Mouse (Mus musculus): ENCODE data around the gene Iqcg.

Gene Iqcg

DNA sequence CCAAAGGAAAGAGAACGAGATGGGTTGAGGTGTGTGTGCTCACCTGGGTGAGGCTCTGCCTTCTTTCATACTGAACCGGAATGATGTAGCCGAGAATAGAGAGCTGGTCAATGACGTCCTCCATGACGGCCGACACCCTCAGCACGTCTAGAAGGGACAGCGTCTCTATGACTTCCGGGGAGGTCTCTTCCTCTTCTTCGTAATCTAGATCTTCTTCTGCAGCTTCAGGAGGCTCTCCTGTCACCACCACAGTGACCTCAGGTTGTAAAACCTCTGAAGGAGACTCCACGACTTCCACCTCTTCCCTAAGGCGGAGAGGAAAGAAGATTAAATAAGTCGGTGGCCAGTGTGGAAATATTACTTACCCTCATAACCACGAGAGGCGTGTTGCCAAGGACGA lies 6.2 kb downstream of the Iqcg start:
- no peak for DNase-seq (ENCODE audit: low spot score)

DNA sequence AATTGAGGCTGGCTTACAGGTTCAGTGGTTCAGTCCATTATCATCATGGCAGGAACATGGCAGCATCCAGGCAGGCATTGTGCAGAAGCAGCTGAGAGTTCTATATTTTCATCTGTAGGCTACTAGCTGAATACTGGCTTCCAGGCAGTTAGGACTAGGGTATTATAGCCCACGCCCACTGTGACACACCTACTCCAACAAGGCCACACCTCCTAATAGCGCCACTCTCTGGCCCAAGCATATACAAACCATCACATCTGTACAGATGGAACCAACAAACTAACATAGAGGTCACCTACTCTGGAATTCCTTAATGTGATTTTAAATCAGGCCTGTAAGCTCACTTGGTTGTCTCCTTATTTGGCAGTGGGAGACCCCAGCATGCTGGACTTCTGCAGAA lies 7.3 kb downstream of the Iqcg start:
- no peak for DNase-seq (ENCODE audit: low spot score)

DNA sequence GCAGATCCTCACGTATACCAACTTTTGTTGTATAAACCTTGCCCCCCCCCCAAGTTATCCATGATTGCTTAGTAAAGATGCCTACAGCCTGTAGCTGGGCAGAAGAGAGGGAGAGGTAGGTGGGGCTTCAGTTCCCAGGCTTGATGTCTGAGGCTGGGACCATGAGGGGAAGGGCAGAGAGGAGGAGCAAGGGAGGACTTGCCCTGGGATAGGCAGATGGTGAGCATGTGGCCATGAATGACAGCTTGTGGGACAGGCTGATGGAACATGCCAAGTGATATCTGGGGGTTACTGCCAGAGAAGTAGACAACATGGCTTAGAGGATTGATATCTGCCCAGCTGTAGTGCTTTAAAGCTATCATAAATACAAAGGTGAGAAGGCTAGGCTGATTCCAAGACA lies 8.0 kb downstream of the Iqcg start:
- no peak for DNase-seq (ENCODE audit: low spot score)

DNA sequence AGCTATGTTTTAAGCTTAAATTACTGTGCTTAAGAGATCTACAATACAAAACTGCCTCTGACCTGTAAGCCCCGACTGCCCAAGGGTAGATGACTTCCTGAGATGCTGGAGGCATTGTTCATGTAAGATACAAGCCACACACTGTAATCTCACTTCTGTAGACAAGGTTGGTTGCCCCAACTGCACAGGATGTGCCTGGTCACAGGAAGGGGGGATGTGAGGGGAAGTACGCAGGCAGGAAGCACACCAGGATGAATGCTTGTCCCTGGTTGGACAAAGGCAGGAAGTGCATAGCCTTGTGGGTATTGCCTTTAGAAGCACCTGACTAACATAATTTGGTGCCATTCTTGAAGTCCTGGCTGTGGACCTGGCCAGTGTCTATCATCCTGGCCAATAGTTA lies 12.8 kb downstream of the Iqcg start:
- DNase-seq (ENCODE audit: low spot score): no peak

DNA sequence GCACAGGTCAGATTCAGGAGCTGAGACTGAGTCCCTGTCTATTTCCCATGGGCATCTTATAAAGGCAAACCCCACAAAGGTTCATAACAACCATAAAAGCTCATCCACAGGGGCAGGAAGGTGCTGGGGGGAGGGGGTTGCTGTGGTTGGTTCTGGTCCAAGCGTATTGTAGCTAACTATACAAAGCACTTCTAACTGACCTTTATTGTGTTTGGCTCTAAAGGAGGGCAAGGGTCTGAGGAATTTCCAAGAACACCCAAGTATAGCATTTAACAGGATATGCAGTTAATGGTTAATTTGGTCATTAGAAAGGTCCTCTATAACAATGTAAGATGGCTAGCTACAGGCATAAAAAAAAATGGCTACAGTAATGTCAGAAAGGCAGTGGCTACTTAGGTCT lies 13.3 kb downstream of the Iqcg start:
- DNase-seq (ENCODE audit: low spot score): no peak

DNA sequence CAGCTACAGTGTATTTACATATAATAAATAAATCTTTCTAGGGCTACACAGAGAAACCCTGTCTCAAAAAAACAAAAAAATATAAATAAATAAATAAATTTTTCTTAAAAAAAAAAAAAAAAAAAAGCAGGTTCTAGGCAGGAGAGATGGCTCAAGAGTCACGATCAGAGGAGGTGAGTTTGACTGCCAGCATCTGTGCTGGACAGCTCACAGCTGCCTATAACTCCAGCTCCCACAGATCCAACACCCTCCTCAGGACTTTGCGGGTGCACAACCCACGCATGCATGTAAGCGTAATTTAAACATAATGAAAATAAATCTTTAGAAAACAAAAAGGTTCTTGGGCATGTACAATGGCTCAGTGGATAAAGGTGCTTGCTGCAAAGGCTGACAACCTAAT lies 20.0 kb downstream of the Iqcg start:
- DNase-seq (ENCODE audit: low spot score): no peak

DNA sequence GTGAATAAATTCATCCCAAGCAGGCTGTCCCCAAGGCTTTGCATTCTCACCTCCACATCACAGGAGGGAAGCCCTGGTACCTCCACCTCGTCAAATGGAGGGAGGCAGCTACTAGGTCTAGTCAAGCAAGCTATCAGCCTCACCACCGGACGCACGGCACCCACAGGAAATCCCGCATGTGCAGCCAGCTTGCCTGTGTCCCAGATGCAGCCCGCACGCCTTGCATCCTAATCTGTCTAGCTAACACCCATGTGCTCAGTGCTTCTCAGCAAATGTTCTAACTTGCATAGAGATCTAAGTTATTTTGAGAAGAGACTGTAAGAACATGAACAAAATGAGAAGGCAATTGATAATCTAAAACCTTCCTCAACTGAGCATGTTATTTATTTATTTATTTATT lies 29.7 kb downstream of the Iqcg start:
- no peak for DNase-seq (ENCODE audit: low spot score)

DNA sequence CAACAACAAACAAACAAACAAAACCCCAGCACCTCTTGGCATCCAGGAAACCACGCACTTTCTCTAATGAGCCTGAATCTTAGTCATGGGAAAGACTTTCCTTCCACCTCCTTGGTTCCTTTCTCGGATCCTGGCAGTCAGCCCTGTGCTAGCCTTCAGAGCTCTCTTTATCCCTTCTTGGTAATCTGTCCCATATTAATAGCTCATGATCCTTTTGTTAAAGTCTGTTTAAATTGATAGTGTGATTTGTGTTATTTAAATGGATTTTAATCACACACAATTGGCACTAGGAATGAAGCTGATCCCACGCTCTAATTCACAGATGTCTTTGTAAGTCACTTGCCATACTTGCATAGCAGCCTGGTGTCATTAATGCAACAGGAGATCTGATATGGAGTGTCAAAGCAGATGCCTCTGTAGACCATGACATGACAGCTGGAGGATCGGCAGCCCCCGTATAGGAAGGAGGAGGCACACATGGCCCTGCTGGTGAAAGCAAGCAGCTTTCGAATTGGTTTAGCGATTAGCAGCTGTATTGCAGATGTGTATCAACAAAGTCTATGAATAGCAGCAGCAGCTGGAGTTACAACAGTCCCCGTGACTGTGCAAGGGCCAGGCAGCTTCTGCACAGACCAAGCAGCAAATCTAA lies 31.4 kb downstream of the Iqcg start:
- no peak for DNase-seq (ENCODE audit: low spot score)

DNA sequence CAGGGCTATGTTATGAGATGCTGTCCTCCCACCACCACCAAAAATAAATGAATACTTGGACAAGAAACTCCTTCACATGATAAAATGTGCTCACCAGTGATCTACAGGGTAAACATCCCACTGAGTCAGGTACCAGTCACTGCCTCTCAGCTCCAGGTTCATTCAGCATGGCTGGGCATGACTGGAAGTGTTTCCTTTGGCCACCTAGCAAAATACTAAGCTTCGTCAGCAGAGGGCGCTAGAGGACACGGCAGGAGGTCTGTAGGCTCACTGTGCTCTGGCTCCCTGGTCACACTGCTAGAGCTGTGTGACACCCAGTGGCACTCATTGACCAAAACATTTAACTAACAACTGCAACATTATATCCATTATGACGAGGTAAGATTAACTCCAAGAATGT lies 32.3 kb downstream of the Iqcg start:
- peak; percentile 92 for DNase-seq (ENCODE audit: low spot score)

DNA sequence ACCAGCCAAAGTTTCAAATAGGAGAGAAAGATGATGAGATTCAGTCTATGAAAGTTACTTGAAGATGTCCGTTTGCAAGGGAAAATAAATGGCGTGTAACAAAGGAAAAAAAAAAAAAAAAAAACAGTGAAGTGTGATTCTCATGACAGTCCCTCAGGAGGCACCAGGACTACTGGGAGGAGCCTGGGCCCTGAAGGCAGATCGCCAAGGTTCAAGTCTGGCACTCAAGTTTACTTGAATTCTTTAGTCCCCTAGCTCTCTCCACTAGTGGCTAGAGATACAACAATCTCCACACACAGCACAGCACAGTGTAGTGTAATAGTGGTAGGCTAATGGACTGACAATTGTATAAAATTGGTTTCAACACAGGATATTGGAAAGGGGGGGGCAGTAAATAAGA lies 34.6 kb downstream of the Iqcg start:
- DNase-seq (ENCODE audit: low spot score): no peak

DNA sequence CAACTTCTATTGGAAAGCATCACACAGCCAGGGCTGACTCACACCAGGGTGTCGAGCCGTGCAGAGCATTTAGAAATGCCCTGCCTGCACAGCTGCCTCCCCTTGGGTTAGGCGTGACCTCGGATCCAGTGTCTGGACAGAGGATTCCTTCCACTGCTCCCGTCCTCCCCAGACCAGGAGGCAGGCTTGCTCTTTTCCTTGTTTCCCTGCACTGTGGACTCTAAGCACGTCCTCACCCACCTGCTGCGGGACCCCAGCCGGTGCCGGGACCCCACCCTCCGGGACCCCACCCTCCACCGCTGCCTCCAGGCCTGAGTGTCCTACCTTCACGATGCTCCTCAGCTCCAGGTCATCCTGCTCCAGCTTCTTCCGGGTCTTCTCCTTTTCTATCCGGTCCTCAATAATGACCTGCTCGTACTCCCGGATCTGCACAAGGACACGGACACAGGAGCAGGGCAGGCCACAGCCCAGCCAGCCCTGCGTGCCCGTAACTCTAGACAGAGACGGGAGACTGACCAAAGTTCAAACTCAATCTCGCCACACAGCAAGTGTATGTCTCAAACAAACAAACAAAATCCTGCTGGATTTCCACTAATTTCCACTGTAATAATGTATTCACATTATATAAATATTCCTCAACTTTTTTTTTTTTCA lies 36.8 kb downstream of the Iqcg start:
- no peak for DNase-seq (ENCODE audit: low spot score)

DNA sequence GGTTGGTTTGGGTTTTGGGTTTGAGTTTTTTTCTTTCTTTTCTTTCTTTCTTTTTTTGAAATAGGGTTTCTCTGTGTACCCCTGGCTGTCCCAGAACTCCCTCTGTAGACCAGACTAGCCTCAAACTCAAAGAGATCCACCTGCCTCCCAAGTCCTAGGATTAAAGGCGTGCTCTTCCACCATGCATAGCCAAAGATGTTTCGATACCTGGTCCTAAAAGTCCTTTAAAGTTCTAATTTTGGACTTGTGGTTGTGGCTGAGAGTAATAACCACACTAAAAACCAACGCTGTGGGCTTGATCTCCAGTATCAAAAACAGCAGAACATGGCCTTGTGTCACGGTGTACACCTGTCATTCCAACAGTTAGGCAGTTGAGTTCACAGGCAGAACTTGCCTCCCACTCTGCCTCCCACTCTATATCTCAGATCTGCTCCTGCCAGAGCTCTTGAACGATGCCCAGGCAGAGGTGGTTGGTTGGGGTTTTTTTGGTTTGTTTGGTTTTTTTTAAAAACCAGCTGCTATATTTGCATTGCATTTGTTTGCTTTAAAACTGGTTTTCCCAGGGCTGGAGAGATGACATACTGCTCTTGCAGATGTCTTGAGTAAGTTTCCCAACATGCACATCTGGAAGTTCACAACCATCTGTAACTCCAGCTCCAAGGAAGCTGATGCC lies 38.2 kb downstream of the Iqcg start:
- no peak for DNase-seq (ENCODE audit: low spot score)

DNA sequence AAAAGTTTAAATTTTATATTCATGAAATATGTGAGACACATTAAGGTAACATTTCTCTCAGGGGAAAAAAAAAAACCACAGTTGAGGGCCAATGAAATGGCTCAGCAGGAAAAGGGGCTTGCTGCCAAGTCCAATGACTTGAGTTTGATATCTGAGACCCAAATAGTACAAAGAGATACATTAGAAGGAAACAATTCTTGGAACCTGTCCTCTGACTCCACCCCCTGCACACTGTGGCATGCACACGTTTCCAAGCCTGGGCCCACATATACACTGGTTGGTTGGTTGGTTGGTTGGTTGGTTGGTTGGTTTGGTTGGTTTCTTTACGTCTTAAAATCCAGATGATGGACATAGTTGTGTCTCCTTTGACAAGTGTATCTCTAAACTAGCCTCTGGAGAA lies 40.0 kb downstream of the Iqcg start:
- no peak for DNase-seq (ENCODE audit: low spot score)

DNA sequence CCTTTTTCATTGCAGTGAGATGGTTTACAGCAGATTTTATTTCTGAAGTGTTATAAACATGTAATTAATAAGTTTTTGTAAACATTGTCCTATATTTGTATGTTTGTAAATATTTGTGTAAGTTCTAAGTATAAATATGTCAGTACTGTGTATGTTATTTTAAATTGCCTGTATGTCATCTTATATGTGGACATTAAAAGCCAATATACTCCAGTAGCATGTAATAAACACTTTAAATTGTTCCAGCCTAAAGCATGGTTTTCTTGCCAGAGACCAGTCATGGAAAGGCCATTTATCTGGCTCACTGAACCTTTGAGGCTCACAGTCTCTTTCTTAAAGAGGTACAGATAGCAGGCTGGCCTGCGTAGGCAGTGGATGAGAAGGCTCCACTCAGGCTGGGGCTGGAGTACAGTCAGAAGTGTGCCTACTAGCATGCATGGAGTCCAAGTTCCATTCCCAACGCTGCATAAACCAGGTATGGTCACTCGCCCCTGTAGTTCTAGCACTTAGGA lies 40.6 kb downstream of the Iqcg start:
- DNase-seq (ENCODE audit: low spot score): no peak

DNA sequence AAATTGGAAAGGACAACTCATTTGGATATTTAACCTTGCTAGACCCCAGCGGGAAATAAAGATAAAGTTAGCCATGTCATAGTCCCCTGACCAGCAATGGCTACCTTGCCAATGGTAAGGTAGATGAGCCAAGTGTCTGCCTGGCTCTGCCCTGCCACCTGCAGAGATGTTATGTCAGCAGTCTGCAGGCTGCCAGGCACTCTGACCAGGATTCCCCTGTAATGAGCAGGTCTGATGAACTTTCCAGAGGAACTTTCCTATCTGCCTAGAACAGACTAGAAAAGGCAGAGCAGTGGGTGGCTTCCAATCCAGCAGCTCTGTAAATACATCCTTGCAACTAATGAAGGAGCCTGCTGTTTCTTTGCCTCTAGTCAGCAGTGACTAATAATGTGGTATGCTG lies 41.1 kb downstream of the Iqcg start:
- DNase-seq (ENCODE audit: low spot score): no peak

DNA sequence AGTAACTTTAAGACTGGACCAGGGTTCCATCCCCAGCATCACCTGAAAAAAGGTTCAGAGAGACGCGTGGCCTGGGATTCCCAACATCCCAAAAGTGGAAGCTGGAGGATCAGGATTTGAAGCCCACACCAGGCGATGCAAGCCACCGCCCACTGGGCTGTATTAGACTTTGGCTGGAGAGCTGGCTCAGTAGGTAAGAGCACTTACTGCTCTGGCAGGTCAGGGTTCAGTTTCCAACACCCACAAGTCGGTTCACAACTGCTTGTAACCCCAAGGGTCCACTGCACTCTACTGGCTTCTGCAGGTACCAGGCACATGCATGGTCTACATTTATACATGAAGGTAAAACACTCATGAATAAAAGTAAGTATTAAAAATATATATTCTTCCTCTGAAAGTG lies 42.2 kb downstream of the Iqcg start:
- DNase-seq (ENCODE audit: low spot score): no peak

DNA sequence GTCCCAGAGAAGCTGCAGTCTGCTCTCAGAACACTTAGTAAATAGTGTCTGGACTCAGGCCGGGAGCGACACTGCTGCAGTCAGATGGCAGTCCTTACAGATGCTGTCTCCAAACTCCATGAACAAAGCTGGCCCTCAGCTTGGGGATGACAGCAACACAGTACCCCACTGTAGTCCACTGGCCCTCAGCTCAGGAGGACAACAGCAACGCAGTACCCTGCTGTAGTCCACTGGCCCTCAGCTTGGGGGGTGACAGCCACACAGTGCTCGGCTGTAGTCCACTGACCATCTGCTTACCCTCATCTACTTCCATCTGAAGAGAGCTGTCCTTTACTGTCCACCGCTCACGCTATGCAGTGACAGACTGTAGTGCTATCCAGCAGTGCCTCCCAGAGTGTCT lies 45.9 kb downstream of the Iqcg start:
- DNase-seq (ENCODE audit: low spot score): no peak

DNA sequence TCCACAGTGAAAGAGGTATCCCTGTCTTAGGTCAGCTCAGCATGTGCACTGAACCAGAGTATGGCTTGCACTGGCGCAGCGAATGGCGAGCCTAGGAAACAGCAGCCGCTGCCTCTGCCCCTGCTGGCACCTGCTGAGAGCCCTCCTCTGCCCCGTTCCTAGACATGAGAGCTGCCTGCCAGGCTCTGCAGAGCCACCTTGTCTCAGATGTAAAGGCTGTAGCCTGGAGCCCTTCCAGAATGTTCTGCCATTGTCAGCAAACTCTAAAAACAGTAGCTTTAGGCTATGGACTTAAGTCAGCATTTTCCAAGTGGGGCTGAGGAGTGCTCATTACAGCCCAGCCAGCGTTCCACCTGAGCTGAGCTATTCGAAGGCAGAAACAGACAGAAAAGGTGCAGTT lies 48.6 kb downstream of the Iqcg start:
- no peak for DNase-seq (ENCODE audit: low spot score)

DNA sequence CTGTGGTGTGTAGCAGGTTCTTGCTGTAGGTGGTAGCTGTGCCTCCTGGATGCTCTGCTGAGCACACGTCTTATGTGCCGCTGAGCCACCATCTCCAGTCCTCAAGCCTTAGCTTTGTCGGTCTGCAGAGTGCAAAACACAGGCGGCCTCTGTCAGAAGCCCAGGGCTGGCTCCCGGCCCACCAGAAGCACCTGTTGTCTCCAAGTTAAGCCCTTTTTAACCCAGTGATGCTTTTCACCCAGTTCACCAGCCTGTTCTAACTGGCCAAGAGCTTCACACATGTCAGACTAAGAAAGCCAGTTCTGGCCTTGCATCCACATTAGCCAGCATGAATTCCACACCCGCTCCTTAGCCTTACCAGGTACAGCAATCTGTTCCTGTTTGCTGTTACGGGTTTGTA lies 49.1 kb downstream of the Iqcg start:
- DNase-seq (ENCODE audit: low spot score): no peak

DNA sequence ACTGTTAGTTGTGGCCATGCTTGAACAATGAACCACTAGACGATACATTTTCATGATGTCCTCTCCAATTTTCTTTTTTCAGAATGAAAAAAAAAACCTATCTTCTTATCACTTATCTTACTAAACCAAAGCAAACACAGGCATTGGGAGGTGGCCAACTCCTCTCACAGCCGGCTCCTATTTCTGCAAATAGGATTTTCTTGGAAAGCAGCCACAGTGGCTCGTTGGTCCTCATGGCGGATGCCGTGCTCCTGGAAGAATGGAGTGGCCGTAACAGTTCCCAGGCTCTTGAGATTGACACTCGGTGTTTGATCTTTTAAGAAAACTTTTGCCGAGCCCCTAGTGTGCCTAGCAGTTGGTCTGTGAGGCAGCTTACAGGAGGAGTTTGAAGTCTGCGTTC lies 50.8 kb downstream of the Iqcg start:
- DNase-seq (ENCODE audit: low spot score): peak; percentile 20

DNA sequence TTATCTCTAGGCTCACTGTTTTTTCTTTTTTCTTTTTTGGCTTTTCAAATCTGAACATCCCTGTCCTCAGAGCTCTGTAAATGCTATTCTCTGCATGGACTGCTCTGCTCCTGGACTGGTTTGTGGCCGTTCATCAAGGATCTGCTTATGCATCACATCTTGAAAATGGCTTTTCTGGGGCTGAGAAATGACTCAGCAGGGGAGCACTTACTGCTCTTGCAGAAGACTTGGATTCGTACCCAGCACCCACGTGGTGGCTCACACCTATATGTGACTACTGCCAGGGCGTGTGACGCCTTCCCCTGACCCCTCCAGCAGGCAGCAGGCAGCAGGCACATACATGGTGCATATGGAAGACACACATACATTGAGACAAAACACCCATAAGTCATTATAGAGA lies 63.9 kb downstream of the Iqcg start:
- no peak for DNase-seq (ENCODE audit: low spot score)

DNA sequence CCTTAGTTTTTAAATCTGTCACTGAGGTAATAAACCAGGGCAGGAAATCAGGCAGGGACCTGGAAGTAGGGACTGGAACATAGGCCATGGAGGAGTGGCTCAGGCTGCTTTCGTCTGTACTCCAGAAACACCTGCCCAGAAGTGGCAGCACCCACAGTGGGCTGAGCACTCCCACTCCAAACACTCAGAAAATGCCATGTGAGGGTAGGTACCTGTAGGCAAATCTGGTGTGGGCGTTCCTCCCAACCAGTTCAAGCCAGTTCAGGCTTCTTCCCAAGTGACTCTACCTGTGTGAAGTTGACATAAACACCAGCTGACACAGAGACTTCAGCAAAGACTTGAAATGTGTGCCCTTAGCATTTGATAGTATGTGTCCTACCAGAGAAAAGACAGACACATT lies 71.4 kb downstream of the Iqcg start:
- DNase-seq (ENCODE audit: low spot score): no peak

DNA sequence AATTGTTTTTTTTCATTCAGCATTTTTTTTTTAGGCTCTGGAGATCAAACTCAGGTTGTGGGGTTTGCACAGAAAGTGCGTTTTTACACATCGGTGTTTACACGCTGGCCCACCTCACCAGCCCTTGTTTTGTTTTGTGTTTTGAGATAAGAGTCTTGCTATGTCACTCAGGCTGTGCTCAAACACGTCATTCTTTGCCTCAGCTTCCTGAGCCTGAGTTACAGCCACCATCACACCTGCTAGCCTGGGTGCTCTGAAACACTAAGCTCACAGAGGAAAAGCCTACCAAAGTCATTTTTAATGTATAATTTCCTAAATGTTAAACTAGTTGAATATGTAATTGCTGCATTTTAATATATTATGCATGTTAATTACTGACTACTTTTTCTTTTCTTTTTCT lies 74.6 kb downstream of the Iqcg start:
- no peak for DNase-seq (ENCODE audit: low spot score)

DNA sequence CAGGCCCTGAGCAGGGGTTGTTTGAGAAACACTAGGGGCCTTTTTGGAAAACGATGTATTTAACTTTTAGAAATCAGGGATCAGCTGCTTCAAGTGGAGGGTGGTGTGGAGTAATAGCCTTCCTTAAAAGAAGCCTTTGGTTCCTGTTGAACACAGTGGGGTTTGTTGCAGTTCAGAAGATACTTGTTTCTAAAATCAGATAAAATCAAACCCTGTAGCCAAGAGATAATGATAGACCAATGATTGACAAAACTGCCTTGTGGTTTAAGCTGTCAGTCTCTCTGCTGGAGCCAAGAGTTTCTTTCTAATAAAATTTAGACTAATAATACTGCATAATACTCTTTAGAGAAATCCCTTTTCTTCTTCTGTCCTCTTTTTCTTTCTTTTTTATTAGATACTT lies 75.8 kb downstream of the Iqcg start:
- no peak for DNase-seq (ENCODE audit: low spot score)
